Mouse (Mus musculus) spleen, adult 2 months (tissue): Measurements from ENCODE around the gene Elavl4. TPM values are rescaled to one million over a fixed set of nuclear protein-coding genes. Genes with fewer than 3 reads are reported as not detected.

Experiments
- DNase-seq, 2 experiments: peaks; one replicate each; pipeline versions ENCODE4 v3.0.0 to v3.0.0-alpha.2; 2012 to 2021; ENCODE audit warnings: low spot score in 2 of 2, low read depth in 1 of 2
- H3K27ac ChIP-seq: fragments of 200-500 bp; 2 replicates; pipeline ENCODE4 v1.5.1; 2012; ENCODE audit warnings: low read length, inconsistent platforms; ENCODE audit not compliant: insufficient read depth
- H3K27me3 ChIP-seq: fragments of 200-500 bp; 2 replicates; pipeline ENCODE4 v1.6.1; 2012; ENCODE audit warnings: mild to moderate bottlenecking, moderate library complexity, low read length, inconsistent platforms; ENCODE audit not compliant: control insufficient read depth, insufficient read depth
- H3K36me3 ChIP-seq: fragments of 200-500 bp; 2 replicates; pipeline ENCODE4 v1.6.1; 2012; ENCODE audit warnings: mild to moderate bottlenecking, low read length, inconsistent platforms; ENCODE audit not compliant: control insufficient read depth, insufficient read depth
- H3K4me1 ChIP-seq: fragments of 200-500 bp; 2 replicates; pipeline ENCODE4 v1.6.1; 2011; ENCODE audit warnings: inconsistent platforms; ENCODE audit not compliant: control insufficient read depth, insufficient read depth, insufficient read length
- H3K4me3 ChIP-seq: fragments of 200-500 bp; 2 replicates; pipeline ENCODE4 v1.5.1; 2011; ENCODE audit warnings: mild to moderate bottlenecking, inconsistent platforms; ENCODE audit not compliant: insufficient read depth, insufficient read length; ENCODE audit errors: extremely low read depth
- CTCF ChIP-seq: fragments of 200-500 bp; IDR thresholded peaks from 2 replicates; pipeline ENCODE4 v1.5.1; 2011; ENCODE audit warnings: mild to moderate bottlenecking, inconsistent platforms; ENCODE audit not compliant: insufficient read depth, insufficient read length, insufficient replicate concordance; ENCODE audit errors: extremely low read depth
- POLR2A ChIP-seq: fragments of 200-500 bp; IDR thresholded peaks from 2 replicates; pipeline ENCODE4 v1.6.1; 2011; ENCODE audit warnings: low read depth, low read length, inconsistent platforms
- WGBS: fragments of 180-500 bp; shearing (Covaris S2); methylation state at CpG from one replicate; pipeline ENCODE4 v1.1.7; 2018; 5-methylcytosine and 5-hydroxymethylcytosine counted together
- polyA plus RNA-seq: library from polyadenylated mRNA; depleted of rRNA; stranded (reverse); fragments of >200 nt; gene quantifications from 2 replicates; pipeline ENCODE4 v1.2.3, GENCODE M21; 2012

Elavl4 gene
- polyA plus RNA-seq, 1 experiment = 0.36 TPM

GRCm38 (mm10) chr4:110232327-110232726 lies 119.4 kb downstream of the Elavl4 start:
- Histone ChIP-seq H3K27me3 (no peaks in the 10 kb centered on the region), H3K36me3 (no peaks in the 10 kb centered on the region), H3K4me1 (no peaks in the 10 kb centered on the region), H3K27ac (no peak overlapping the region), H3K4me3 (no peak overlapping the region)
- TF ChIP-seq POLR2A = no peak
- TF ChIP-seq CTCF = no peak
- 85% methylated on average over 3 of the region's 3 CpGs for WGBS
- DNase-seq = no peak

- H3K27ac ChIP-seq = no peak overlapping the region
These were observed 119.9 kb downstream of the Elavl4 start for GRCm38 (mm10) chr4:110231799-110232198.

GRCm38 (mm10) chr4:110229652-110230051 lies 122.1 kb downstream of the Elavl4 start:
- no peak overlapping the region for H3K4me3 ChIP-seq
- H3K27me3 ChIP-seq = no peaks in the 10 kb centered on the region
- WGBS = 89% methylated on average over 1 of the region's 1 CpGs
- no peak for TF ChIP-seq POLR2A
- TF ChIP-seq CTCF = no peak
- DNase-seq = no peak
- H3K27ac ChIP-seq = no peak overlapping the region
- no peaks in the 10 kb centered on the region for H3K36me3 ChIP-seq
- H3K4me1 ChIP-seq = no peaks in the 10 kb centered on the region

More at GRCm38 (mm10) chr4:110231799-110232198, 119.9 kb downstream of the Elavl4 start:
- Histone ChIP-seq H3K36me3 (no peaks in the 10 kb centered on the region), H3K27me3 (no peaks in the 10 kb centered on the region), H3K4me1 (no peaks in the 10 kb centered on the region), H3K4me3 (no peak overlapping the region)
- 87% methylated on average over 4 of the region's 4 CpGs for WGBS
- TF ChIP-seq CTCF (no peak), POLR2A (no peak)
- no peak for DNase-seq

GRCm38 (mm10) chr4:110229238-110229637 lies 122.5 kb downstream of the Elavl4 start:
- TF ChIP-seq POLR2A (no peak), CTCF (no peak)
- DNase-seq = no peak
- no peak overlapping the region for H3K4me3 ChIP-seq
- H3K27me3 ChIP-seq = no peaks in the 10 kb centered on the region
- H3K36me3 ChIP-seq = no peaks in the 10 kb centered on the region
- H3K27ac ChIP-seq = no peak overlapping the region
- H3K4me1 ChIP-seq = no peaks in the 10 kb centered on the region

GRCm38 (mm10) chr4:110227621-110228031 lies 124.1 kb downstream of the Elavl4 start:
- Histone ChIP-seq H3K4me3 (no peak overlapping the region), H3K27ac (no peak overlapping the region), H3K27me3 (no peaks in the 10 kb centered on the region), H3K4me1 (no peaks in the 10 kb centered on the region), H3K36me3 (no peaks in the 10 kb centered on the region)
- TF ChIP-seq POLR2A (no peak), CTCF (no peak)
- DNase-seq = no peak
- 64% methylated on average over 8 of the region's 8 CpGs for WGBS

- Histone ChIP-seq H3K27me3 (no peaks in the 10 kb centered on the region), H3K36me3 (no peaks in the 10 kb centered on the region), H3K27ac (no peak overlapping the region), H3K4me3 (no peak overlapping the region), H3K4me1 (no peaks in the 10 kb centered on the region)
- WGBS = 90% methylated on average over 10 of the region's 10 CpGs
- no peak for DNase-seq
- no peak for TF ChIP-seq POLR2A
These were observed 126.2 kb downstream of the Elavl4 start for GRCm38 (mm10) chr4:110225492-110225891.

- no peaks in the 10 kb centered on the region for H3K4me1 ChIP-seq
- H3K27ac ChIP-seq = no peak overlapping the region
- TF ChIP-seq CTCF = no peak
- TF ChIP-seq POLR2A = no peak
- 84% methylated on average over 5 of the region's 5 CpGs for WGBS
- no peaks in the 10 kb centered on the region for H3K27me3 ChIP-seq
- H3K36me3 ChIP-seq = no peaks in the 10 kb centered on the region
- H3K4me3 ChIP-seq = no peak overlapping the region
- DNase-seq = no peak
These were observed 132.9 kb downstream of the Elavl4 start for GRCm38 (mm10) chr4:110218819-110219218.

GRCm38 (mm10) chr4:110217553-110217952 lies 134.2 kb downstream of the Elavl4 start:
- no peak for DNase-seq
- H3K4me3 ChIP-seq = no peak overlapping the region
- H3K27ac ChIP-seq = no peak overlapping the region
- no peaks in the 10 kb centered on the region for H3K36me3 ChIP-seq
- no peaks in the 10 kb centered on the region for H3K4me1 ChIP-seq
- TF ChIP-seq POLR2A = no peak
- TF ChIP-seq CTCF = no peak
- 74% methylated on average over 3 of the region's 3 CpGs for WGBS
- no peaks in the 10 kb centered on the region for H3K27me3 ChIP-seq
